10 mouse cellular contexts compared by ENCODE assay signal in the genomic region with DNA sequence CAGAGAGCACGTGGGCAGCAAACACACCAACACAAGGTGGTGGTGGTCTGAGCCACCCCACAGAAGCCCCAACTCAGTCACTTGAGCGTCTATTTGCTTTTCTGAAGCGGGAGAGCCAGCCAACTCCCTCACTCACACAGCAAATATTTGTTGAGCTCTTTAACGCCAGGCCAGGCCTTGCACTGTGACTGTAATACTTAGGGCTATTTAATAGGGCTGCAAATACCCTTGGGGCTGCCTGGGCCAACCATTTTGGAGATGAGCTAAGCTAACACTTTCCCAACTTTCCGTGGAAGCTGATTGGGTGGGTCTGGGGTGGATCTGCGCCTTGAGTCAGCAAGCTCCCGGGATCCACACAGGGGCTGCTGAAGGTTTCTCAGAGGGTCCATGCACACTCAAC. TPM values are rescaled to one million over a fixed set of nuclear protein-coding genes. Genes with fewer than 3 reads are reported as not detected.
DNase-seq lines count a peak whose midpoint lies in the region; ATAC-seq and TF ChIP-seq lines count a peak whose summit lies in the region.
"Had no signal": no experiment of that assay in that cellular context is flagged by ENCODE, and none has a peak within 500 bp of the region (broad histone marks: within the 10 kb centered on the region; RNA-seq: fewer than 3 reads in every experiment).

No protein-coding gene starts in this region.

- no peak for DNase-seq in heart, postnatal 14 days
- DNase-seq in embryonic facial prominence, embryonic 14.5 days (ENCODE audit: low spot score) = no peak
- DNase-seq in thymus, postnatal 4 days = no peak
- no peak for DNase-seq in cerebellum, adult 2 months
- no peak for DNase-seq in testis, postnatal 14 days (ENCODE audit: low spot score)
- DNase-seq: cerebellum, adult 11-12 months; spleen, adult 18-20 months had no signal

- no peak for ATAC-seq in heart, embryonic 16.5 days (replicated peaks; ENCODE audit: extremely low read depth, insufficient read depth, low FRiP score)
- no peak for ATAC-seq in embryonic facial prominence, embryonic 14.5 days (ENCODE audit: low read depth)
- ATAC-seq in limb, embryonic 13.5 days (ENCODE audit: low FRiP score, low read depth) = no peak
- peak; percentile 54 for ATAC-seq in lung, embryonic 16.5 days (ENCODE audit: low read depth)

- H3K27me3 ChIP-seq in heart, embryonic 16.5 days (ENCODE audit: control insufficient read depth, insufficient read depth, low read length) = peaks cover 2% of the 10 kb centered on the region; the same call in 1 of the 2 replicates
- peaks cover 12% of the 10 kb centered on the region for H3K27me3 ChIP-seq in embryonic facial prominence, embryonic 14.5 days (replicated peaks; ENCODE audit: control insufficient read depth, insufficient read depth, low read length)
- H3K27me3 ChIP-seq in limb, embryonic 13.5 days = peaks cover 4% of the 10 kb centered on the region; the same call in 1 of the 2 replicates
- H3K27me3 ChIP-seq in lung, embryonic 16.5 days (ENCODE audit: control insufficient read depth, insufficient read depth, low read depth, low read length) = no peaks in the 10 kb centered on the region
- no peaks in the 10 kb centered on the region; the same call in 1 of the 2 replicates for H3K27me3 ChIP-seq in cerebellum, adult 2 months (ENCODE audit: control insufficient read depth, insufficient read depth, low read length)

- intact Hi-C loops in heart, postnatal 14 days (cut with DNase I) = loop anchor here (5.0 kb wide), 1 partner anchor 45 kb away; no protein-coding TSS in a partner anchor

- no peak for TF ChIP-seq POLR2A in cerebellum, adult 2 months (IDR thresholded peaks at IDR 0.05; ENCODE audit: borderline replicate concordance, insufficient read depth, low read length)

- WGBS in heart, embryonic 16.5 days = 74% methylated on average over 7 of the region's 7 CpGs
- WGBS in embryonic facial prominence, embryonic 14.5 days = 81% methylated on average over 7 of the region's 7 CpGs
- WGBS in limb, embryonic 13.5 days = 58% methylated on average over 7 of the region's 7 CpGs
- 55% methylated on average over 7 of the region's 7 CpGs for WGBS in lung, embryonic 16.5 days
- WGBS in cerebellum, adult 2 months = 88% methylated on average over 7 of the region's 7 CpGs

- H3K36me3 ChIP-seq in heart, embryonic 16.5 days (ENCODE audit: control insufficient read depth, insufficient read depth) = no peaks in the 10 kb centered on the region
- no peaks in the 10 kb centered on the region for H3K36me3 ChIP-seq in embryonic facial prominence, embryonic 14.5 days (ENCODE audit: control insufficient read depth, insufficient read depth, low read length)
- no peaks in the 10 kb centered on the region for H3K36me3 ChIP-seq in limb, embryonic 13.5 days
- H3K36me3 ChIP-seq in lung, embryonic 16.5 days (ENCODE audit: control insufficient read depth, insufficient read depth, low read length) = no peaks in the 10 kb centered on the region

- H3K9ac ChIP-seq in heart, embryonic 16.5 days (ENCODE audit: low read length) = no peak overlapping the region
- no peak overlapping the region for H3K9ac ChIP-seq in embryonic facial prominence, embryonic 14.5 days (ENCODE audit: low read depth, low read length)
- no peak overlapping the region for H3K9ac ChIP-seq in limb, embryonic 13.5 days
- peak overlapping the region; percentile 81 for H3K9ac ChIP-seq in lung, embryonic 16.5 days (ENCODE audit: low read length)

- peak overlapping the region; percentile 51; the same call in 1 of the 2 replicates for H3K27ac ChIP-seq in heart, embryonic 16.5 days (ENCODE audit: low read length)
- no peak overlapping the region for H3K27ac ChIP-seq in embryonic facial prominence, embryonic 14.5 days (replicated peaks; ENCODE audit: low read depth, low read length)
- no peak overlapping the region for H3K27ac ChIP-seq in limb, embryonic 13.5 days
- H3K27ac ChIP-seq in lung, embryonic 16.5 days (ENCODE audit: low read length) = peak overlapping the region; percentile 88
- no peak overlapping the region for H3K27ac ChIP-seq in cerebellum, adult 2 months (ENCODE audit: insufficient read depth, low read length)

- peaks cover 4% of the 10 kb centered on the region; the same call in 1 of the 2 replicates for H3K4me1 ChIP-seq in heart, embryonic 16.5 days (ENCODE audit: control insufficient read depth, insufficient read depth, low read length)
- peaks cover 3% of the 10 kb centered on the region; the same call in 1 of the 2 replicates for H3K4me1 ChIP-seq in embryonic facial prominence, embryonic 14.5 days (ENCODE audit: control insufficient read depth, insufficient read depth, low read length)
- peaks cover 22% of the 10 kb centered on the region for H3K4me1 ChIP-seq in limb, embryonic 13.5 days
- H3K4me1 ChIP-seq in lung, embryonic 16.5 days (replicated peaks; ENCODE audit: control insufficient read depth, insufficient read depth, low read length) = peaks cover 10% of the 10 kb centered on the region
- no peaks in the 10 kb centered on the region for H3K4me1 ChIP-seq in cerebellum, adult 2 months (ENCODE audit: control insufficient read depth, insufficient read depth, low read length)

- no peaks in the 10 kb centered on the region for H3K9me3 ChIP-seq in heart, embryonic 16.5 days (replicated peaks; ENCODE audit: control insufficient read depth, low read length)
- H3K9me3 ChIP-seq in embryonic facial prominence, embryonic 14.5 days (ENCODE audit: control insufficient read depth, low read length) = no peaks in the 10 kb centered on the region
- H3K9me3 ChIP-seq in limb, embryonic 13.5 days = no peaks in the 10 kb centered on the region
- no peaks in the 10 kb centered on the region for H3K9me3 ChIP-seq in lung, embryonic 16.5 days (ENCODE audit: control insufficient read depth, low read length)

- TF ChIP-seq CTCF in cerebellum, adult 2 months (IDR thresholded peaks at IDR 0.05; ENCODE audit: borderline replicate concordance, insufficient read depth, low read depth, low read length) = no peak

- peak overlapping the region; percentile 98 for H3K4me2 ChIP-seq in heart, embryonic 16.5 days (ENCODE audit: low read depth, low read length)
- H3K4me2 ChIP-seq in embryonic facial prominence, embryonic 14.5 days (ENCODE audit: low read depth, low read length) = peak overlapping the region; percentile 99; the same call in 1 of the 2 replicates
- peak overlapping the region; percentile 96; the same call in 1 of the 2 replicates for H3K4me2 ChIP-seq in limb, embryonic 13.5 days (replicated peaks)
- peak overlapping the region; percentile 81 for H3K4me2 ChIP-seq in lung, embryonic 16.5 days (ENCODE audit: low read depth, low read length)

- peak overlapping the region; percentile 81 for H3K4me3 ChIP-seq in heart, embryonic 16.5 days (ENCODE audit: low read length)
- no peak overlapping the region for H3K4me3 ChIP-seq in embryonic facial prominence, embryonic 14.5 days (ENCODE audit: low read depth, low read length)
- no peak overlapping the region for H3K4me3 ChIP-seq in limb, embryonic 13.5 days
- H3K4me3 ChIP-seq in lung, embryonic 16.5 days (ENCODE audit: low read length) = peak overlapping the region; percentile 72
- no peak overlapping the region for H3K4me3 ChIP-seq in cerebellum, adult 2 months (replicated peaks; ENCODE audit: insufficient read depth, low read depth, low read length)

RNA-seq across cellular contexts. Expression of a gene that starts 1.7 kb away (rescaled TPM):
- polyA plus RNA-seq in heart, embryonic 16.5 days (2015; fragmentation: Nextera tagmentation; extraction: Ambion mirVana) = 16.0 and 25.0 TPM in 2 replicates
- 10 to 100 TPM; 12.8 to 15.0 TPM for total RNA-seq in heart, postnatal 14 days (2021)
- polyA plus RNA-seq in embryonic facial prominence, embryonic 14.5 days (2014; fragmentation: Nextera tagmentation; extraction: Ambion mirVana) = 16.9 and 18.6 TPM in 2 replicates
- polyA plus RNA-seq in limb, embryonic 13.5 days (2015; fragmentation: Nextera tagmentation; extraction: Ambion mirVana) = 17.9 and 20.4 TPM in 2 replicates
- 118 and 126 TPM in 2 replicates for polyA plus RNA-seq in lung, embryonic 16.5 days (2015; fragmentation: Nextera tagmentation; extraction: Ambion mirVana)
- polyA plus RNA-seq in cerebellum, adult 2 months (2012; rRNA removed) = 4.2 and 4.8 TPM in 2 replicates

Comparison
In these comparisons a context has a peak if more than half of its experiments do, and no peak if none do; other contexts are left out.
1. H3K27ac ChIP-seq: peak in heart, embryonic 16.5 days (single experiment) and lung, embryonic 16.5 days (single experiment); none in embryonic facial prominence, embryonic 14.5 days (single experiment), limb, embryonic 13.5 days (single experiment) and cerebellum, adult 2 months (single experiment).
2. H3K4me3 ChIP-seq: peak in heart, embryonic 16.5 days (single experiment) and lung, embryonic 16.5 days (single experiment); none in embryonic facial prominence, embryonic 14.5 days (single experiment), limb, embryonic 13.5 days (single experiment) and cerebellum, adult 2 months (single experiment).
3. Peak in every context shown above with its lines, with median percentiles within 50 percentile points of each other: H3K4me2 ChIP-seq.